Mouse (Mus musculus): Measurements from ENCODE around the gene Nf2. TPM values are rescaled to one million over a fixed set of nuclear protein-coding genes. Genes with fewer than 3 reads are reported as not detected.

Gene Nf2
- total RNA-seq, 2 experiments from 2014 or later, result 42.0 to 46.6 TPM

- no peak for DNase-seq
These were observed 103.4 kb downstream of the Nf2 start for GRCm38 (mm10) chr11:4745969-4746368.

GRCm38 (mm10) chr11:4744691-4745090, 104.6 kb downstream of the Nf2 start:
- no peak for DNase-seq

GRCm38 (mm10) chr11:4740785-4741184, 108.6 kb downstream of the Nf2 start:
- no peak for DNase-seq

- DNase-seq, result no peak
These were observed 110.6 kb downstream of the Nf2 start for GRCm38 (mm10) chr11:4738719-4739118.

GRCm38 (mm10) chr11:4737682-4738081, 111.7 kb downstream of the Nf2 start:
- no peak for DNase-seq

GRCm38 (mm10) chr11:4736355-4736754, 113.0 kb downstream of the Nf2 start:
- DNase-seq, result no peak

GRCm38 (mm10) chr11:4734179-4734578, 115.2 kb downstream of the Nf2 start:
- DNase-seq, result no peak

GRCm38 (mm10) chr11:4731781-4732180, 117.6 kb downstream of the Nf2 start:
- DNase-seq, result no peak

- DNase-seq, result peak; percentile 40
These were observed 118.4 kb downstream of the Nf2 start for GRCm38 (mm10) chr11:4730913-4731312.

- DNase-seq, result no peak
These were observed 119.2 kb downstream of the Nf2 start for GRCm38 (mm10) chr11:4730096-4730495.

GRCm38 (mm10) chr11:4729603-4730002, 119.7 kb downstream of the Nf2 start:
- DNase-seq, result no peak

GRCm38 (mm10) chr11:4721728-4722127, 127.6 kb downstream of the Nf2 start:
- DNase-seq, result no peak

- no peak for DNase-seq
These were observed 128.3 kb downstream of the Nf2 start for GRCm38 (mm10) chr11:4720900-4721580.

GRCm38 (mm10) chr11:4720393-4720792, 128.9 kb downstream of the Nf2 start:
- no peak for DNase-seq

- no peak for DNase-seq
These were observed 129.4 kb downstream of the Nf2 start for GRCm38 (mm10) chr11:4719961-4720360.

- DNase-seq, result no peak
These were observed 130.8 kb downstream of the Nf2 start for GRCm38 (mm10) chr11:4718548-4718947.

GRCm38 (mm10) chr11:4716530-4717236, 132.7 kb downstream of the Nf2 start:
- no peak for DNase-seq

Small RNA genes lying within 50 kb of the gene (microRNA-seq; reads per million reads assigned to microRNA genes)
- 0 reads per million in 2 experiments for gene Mir6918 (ENCODE audit: borderline replicate concordance in 2 of 2)

Other genes with a start within 250 kb of the Nf2 start
- not detected for gene Gm11032, start 229.5 kb downstream of the Nf2 start, total RNA-seq (2021)
- 10 to 100 TPM; 14.2 to 14.7 TPM for gene Ascc2, start 211.8 kb downstream of the Nf2 start, total RNA-seq (2021)
- 1,000 to 10,000 TPM in 1 of 2 experiments, 100 to 1,000 TPM in 1; 996 to 1,016 TPM for gene Uqcr10, start 145.2 kb downstream of the Nf2 start, total RNA-seq (2021)
- 10 to 100 TPM; 20.4 to 20.9 TPM for gene Zmat5, start 144.9 kb downstream of the Nf2 start, total RNA-seq (2021)
- gene Cabp7, start 102.8 kb downstream of the Nf2 start, total RNA-seq (2021), result under 1 TPM; 0.64 to 0.80 TPM
- gene Nipsnap1, start 24.4 kb upstream of the Nf2 start, total RNA-seq (2021), result 1 to 10 TPM in 1 of 2 experiments, under 1 TPM in 1; 0.64 to 1.1 TPM
- 10 to 100 TPM; 11.7 to 14.5 TPM for gene Thoc5, start 45.8 kb upstream of the Nf2 start, total RNA-seq (2021)
- not detected for gene Nefh, start 98.5 kb upstream of the Nf2 start, total RNA-seq (2021)
- gene Ap1b1, start 137.3 kb upstream of the Nf2 start, total RNA-seq (2021), result 10 to 100 TPM; 31.0 to 36.4 TPM
- gene Rasl10a, start 208.6 kb upstream of the Nf2 start, total RNA-seq (2021), result not detected
- 1 to 10 TPM; 6.0 to 9.4 TPM for gene Gas2l1, start 215.8 kb upstream of the Nf2 start, total RNA-seq (2021)
- gene Rhbdd3, start 249.4 kb upstream of the Nf2 start, total RNA-seq (2021), result 10 to 100 TPM; 19.3 to 24.1 TPM
- gene Ewsr1, start 249.7 kb upstream of the Nf2 start, total RNA-seq (2021), result 10 to 100 TPM; 69.3 to 82.6 TPM